Mouse (Mus musculus): Measurements from ENCODE around the gene Cyp2j5.
A peak's percentile ranks its signal among the peaks of the same experiment; 100 is the strongest.
"Not testable (repeated sequence)": the region's sequence is repeated elsewhere in the genome, so short reads cannot be mapped to it uniquely, and the experiment has no call there.

The Cyp2j5 gene

DNA sequence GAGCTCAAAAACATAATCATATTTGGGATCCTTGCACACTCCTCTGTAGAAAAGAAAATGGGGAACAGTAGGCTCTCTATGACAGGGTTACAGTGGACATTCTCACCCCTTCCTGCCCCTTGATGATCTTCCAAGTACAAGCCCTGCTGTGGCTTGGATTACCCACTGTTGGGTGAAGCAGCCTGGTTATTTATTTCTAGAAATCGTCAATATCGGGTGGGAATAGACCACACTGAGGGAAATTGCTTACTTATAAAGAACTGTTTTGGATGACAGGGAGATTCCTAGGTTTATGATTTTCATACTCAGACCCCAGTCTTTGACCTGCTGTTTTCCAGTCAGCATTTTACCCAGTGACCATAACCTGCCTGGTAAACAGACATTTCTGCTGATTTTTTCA lies at the start of gene Cyp2j5:
Cyp2j5 (minus strand) TSS at position 164 of the 400 bp plus-strand sequence.
- DNase-seq, result no peak

DNA sequence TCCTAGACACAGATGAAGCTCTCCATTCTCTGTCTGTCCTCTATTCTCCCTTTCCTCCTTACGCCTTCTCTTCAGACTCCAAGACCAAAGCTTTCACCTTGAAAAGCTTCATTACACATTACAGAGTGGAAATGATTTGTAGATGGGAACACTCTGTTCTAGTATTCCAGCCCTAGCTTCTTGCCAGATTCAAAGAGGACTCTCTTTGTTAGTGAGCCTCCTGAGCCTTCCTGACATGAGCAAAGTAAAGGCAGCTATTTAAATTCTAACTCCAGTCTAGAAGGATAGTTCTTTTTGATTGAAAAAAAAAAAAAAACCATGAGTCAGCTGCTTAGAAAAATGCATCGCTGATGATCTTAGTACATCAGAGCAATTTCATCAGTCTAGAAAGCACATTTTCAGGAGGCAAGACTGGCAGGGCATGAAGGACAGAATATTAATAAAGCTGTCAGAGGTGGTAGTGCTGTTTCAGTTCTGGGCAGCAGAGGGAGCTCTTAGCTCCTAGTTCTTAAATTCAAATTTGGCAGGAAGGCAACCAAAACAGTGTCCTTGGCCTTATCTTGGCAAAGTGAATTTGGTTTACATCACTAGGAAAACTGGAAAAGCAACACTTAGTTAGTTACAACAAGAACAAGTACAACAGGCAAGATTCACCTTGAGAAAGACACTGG lies 41.5 kb upstream of the Cyp2j5 start:
- no peak for DNase-seq

DNA sequence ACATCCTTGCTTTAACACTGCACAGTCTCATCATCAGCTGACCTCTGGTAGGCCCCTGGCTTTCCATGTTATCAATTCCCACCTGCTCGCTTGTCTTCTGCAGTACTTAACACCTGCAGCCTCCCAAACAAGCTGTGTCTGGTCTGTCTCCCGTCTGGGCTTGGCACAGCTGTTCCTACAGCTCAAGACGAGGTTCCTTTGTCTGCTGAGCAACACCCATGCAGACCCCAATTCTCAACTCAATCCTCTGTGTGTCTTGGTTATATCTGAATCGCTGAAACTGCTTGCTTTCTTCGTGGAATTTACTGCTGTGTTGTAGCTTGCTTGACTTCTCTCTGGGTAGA lies 34.2 kb upstream of the Cyp2j5 start:
- no peak for DNase-seq

GRCm38 (mm10) chr4:96697511-96698217 lies 33.7 kb upstream of the Cyp2j5 start:
- DNase-seq, result no peak

GRCm38 (mm10) chr4:96696614-96697360 lies 32.8 kb upstream of the Cyp2j5 start:
- no peak for DNase-seq

DNA sequence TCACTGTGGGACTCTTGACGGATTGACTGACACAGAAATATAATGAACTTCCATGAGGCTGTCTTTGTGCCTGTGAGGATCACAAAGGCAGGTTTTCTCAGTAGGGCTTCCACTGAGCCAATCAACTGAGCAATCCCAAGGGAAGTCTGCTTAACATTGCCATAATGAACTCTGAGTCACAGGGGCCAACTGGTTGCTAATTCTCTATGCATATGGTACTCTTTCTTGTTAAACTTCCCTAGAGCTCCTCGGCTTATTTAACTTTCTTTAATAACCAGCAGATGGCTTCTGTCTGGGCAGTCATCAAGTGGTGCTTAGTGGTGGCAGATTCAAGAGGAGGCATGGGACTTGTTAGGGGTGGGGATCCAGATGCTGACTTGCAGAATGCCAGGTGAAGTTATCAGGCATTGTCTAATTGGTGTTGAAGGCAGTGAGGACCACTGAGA lies 23.4 kb upstream of the Cyp2j5 start:
- no peak for DNase-seq

GRCm38 (mm10) chr4:96683474-96683873 lies 19.5 kb upstream of the Cyp2j5 start:
- DNase-seq, result no peak

- no peak for DNase-seq
These were observed 17.0 kb upstream of the Cyp2j5 start for GRCm38 (mm10) chr4:96680966-96681365.

- DNase-seq, result no peak
These were observed 16.3 kb upstream of the Cyp2j5 start for GRCm38 (mm10) chr4:96680233-96680632.

GRCm38 (mm10) chr4:96664668-96665454 lies 907 bp upstream of the Cyp2j5 start:
- DNase-seq, result no peak

- DNase-seq, result no peak
These were observed 28.5 kb downstream of the Cyp2j5 start for GRCm38 (mm10) chr4:96635455-96635854.

DNA sequence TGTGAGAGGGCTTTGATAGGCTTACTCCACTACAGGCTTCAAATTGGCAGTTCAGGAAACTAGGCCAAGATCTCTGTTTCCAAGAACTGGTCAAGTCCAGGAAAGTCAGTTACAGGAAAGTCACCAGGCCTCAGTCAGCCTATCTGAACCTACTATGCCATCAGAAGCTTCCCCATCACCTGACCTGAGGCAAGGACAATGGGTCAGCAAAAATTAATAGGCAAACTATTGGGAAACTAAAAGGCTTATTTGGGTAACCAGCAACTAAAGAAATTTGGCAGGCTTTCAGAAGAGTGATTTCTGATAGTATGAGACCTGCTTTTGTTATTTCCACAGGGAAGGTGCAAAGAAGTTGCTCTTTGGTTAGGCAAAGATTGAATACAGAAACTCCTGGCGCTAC lies 41.5 kb downstream of the Cyp2j5 start:
- DNase-seq, result no peak

GRCm38 (mm10) chr4:96591791-96592150 lies 72.2 kb downstream of the Cyp2j5 start:
- no peak for DNase-seq

DNA sequence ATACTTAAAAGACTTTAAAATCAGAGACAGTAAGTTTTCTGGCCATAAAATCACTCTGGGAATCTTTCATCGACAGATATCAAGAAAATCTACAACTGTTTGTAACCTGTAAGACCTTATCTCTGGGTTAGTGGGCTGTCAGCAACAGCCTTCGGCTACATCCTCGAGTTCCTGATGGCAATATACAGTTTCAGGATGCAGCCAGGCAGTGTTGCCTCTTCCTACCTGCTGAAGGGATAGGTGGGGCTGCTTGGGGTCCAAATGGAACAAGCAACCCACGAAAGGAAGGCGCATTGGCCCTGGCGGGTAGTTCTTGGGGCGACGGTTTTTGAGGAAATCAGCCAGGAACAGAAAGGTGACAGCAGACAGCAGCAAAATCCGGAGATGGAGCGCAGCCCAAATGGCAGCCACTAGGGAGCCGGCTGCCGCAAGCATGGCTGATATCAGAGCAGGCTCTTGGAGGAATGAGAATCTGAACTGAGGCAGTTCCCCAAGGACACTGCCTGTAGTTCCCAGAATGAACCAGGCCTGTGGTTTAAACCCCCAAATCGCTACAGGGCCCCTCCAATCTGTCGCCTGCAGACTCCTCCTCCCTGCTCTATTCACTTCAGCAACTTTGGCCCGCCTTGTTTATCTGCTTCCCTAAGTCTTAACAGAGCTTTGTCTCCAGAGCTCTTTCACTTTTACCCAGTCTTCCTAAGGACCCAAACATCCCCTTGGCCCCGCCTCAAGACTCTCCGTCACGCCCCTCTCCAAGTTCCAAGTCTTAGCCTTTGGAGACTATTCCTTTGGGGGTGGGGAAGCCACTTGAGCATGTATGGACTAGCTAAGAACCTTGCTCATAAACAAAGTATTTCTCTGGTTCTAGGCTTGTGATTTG lies 72.8 kb downstream of the Cyp2j5 start, which contains the start of gene Cyp2j9:
Cyp2j9 (minus strand) TSS at position 668 of the 880 bp plus-strand sequence.
- peak; percentile 5 for DNase-seq

DNA sequence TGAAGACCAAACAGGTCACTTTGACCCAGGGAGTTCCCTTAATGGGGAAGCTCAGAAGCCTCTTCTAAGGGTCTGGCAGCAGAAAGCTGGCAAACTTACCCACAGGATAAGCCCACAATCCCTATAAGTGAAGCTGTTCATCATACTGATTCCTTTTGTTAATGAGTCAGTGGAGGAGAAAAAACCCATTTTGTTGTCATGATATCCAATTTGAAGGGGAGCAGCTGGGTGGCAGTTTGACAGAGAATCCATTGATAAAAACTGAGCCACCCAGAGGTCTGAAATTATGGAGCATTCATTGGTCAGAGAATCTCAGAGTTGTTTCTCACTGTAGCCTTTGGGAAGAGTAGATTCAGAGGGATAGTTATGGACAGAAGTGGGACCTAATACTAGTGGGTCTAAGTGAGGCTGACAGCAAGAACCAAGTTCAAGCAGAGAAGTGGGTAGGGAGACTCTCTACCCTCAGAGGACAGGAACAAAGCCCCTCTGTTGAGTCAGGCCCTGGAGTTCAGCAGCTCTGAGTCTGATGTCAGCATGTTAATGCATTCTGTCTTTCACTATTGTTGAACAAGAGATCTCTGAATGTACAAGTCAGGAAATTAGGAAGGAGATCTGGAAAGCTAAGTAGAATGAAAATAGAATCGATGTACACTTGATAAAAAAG lies 82.4 kb downstream of the Cyp2j5 start:
- no peak for DNase-seq

- not testable (repeated sequence) for DNase-seq
These were observed 83.6 kb downstream of the Cyp2j5 start for GRCm38 (mm10) chr4:96580351-96580750.

Measured in thymus, postnatal 36 days (tissue).